Mouse (Mus musculus) heart, postnatal 25 days (tissue): ENCODE measurements around the gene Hist1h4k. TPM values are rescaled to one million over a fixed set of nuclear protein-coding genes. Genes with fewer than 3 reads are reported as not detected.

ENCODE experiments used
- microRNA-seq: library from miRNA; unstranded; fragments of <30 nt; microRNA quantifications from one replicate; pipeline ENCODE4 v1.2.0, GENCODE M21; 2022
- total RNA-seq, 2 experiments: library from RNA; stranded (reverse); gene quantifications; 2 replicates each; pipeline ENCODE4 v1.2.3; 2021

The Hist1h4k gene
- total RNA-seq, 2 experiments from 2014 or later: 46.4 to 87.7 TPM

Small RNAs within 50 kb of the gene (microRNA-seq; reads per million reads assigned to microRNA genes)
- not detected for gene Gm44346
- gene Gm44357: not detected
- gene Gm44367: not detected
- not detected for gene Gm44454

Other genes starting within 250 kb of the Hist1h4k start
- 100 to 1,000 TPM; 251 to 252 TPM for gene Gm11273, start 249.1 kb downstream of the Hist1h4k start, total RNA-seq
- gene Zkscan8, start 219.4 kb downstream of the Hist1h4k start, total RNA-seq: 10 to 100 TPM; 10.5 to 11.1 TPM
- not detected for gene Olfr1366, start 207.7 kb downstream of the Hist1h4k start, total RNA-seq
- gene Olfr1535, start 190.6 kb downstream of the Hist1h4k start, total RNA-seq: not detected
- gene Olfr1364, start 168.7 kb downstream of the Hist1h4k start, total RNA-seq: not detected
- gene Olfr1362, start 136.5 kb downstream of the Hist1h4k start, total RNA-seq: not detected
- not detected for gene Olfr11, start 108.0 kb downstream of the Hist1h4k start, total RNA-seq
- gene Olfr1361, start 87.1 kb downstream of the Hist1h4k start, total RNA-seq: not detected
- not detected for gene Olfr1360, start 73.1 kb downstream of the Hist1h4k start, total RNA-seq
- gene Olfr1359, start 52.4 kb downstream of the Hist1h4k start, total RNA-seq: not detected
- gene Hist1h2bl, start 34.4 kb downstream of the Hist1h4k start, total RNA-seq: 10 to 100 TPM; 19.7 to 24.0 TPM
- gene Hist1h2ai, start 34.1 kb downstream of the Hist1h4k start, total RNA-seq: 10 to 100 TPM in 1 of 2 experiments, not detected in 1; 17.9 TPM
- 10 to 100 TPM; 16.8 to 25.9 TPM for gene Hist1h3h, start 32.8 kb downstream of the Hist1h4k start, total RNA-seq
- gene Hist1h2bm, start 28.5 kb downstream of the Hist1h4k start, total RNA-seq: 1 to 10 TPM; 5.5 to 6.1 TPM
- 1 to 10 TPM; 4.2 to 6.9 TPM for gene Hist1h4j, start 15.4 kb downstream of the Hist1h4k start, total RNA-seq
- 10 to 100 TPM in 1 of 2 experiments, 1 to 10 TPM in 1; 5.7 to 11.4 TPM for gene Hist1h2ak, start 3.3 kb upstream of the Hist1h4k start, total RNA-seq
- gene Hist1h2bn, start 3.6 kb upstream of the Hist1h4k start, total RNA-seq: 10 to 100 TPM; 10.2 to 16.5 TPM
- 1 to 10 TPM; 8.0 to 9.9 TPM for gene Hist1h1b, start 30.1 kb upstream of the Hist1h4k start, total RNA-seq
- gene Hist1h3i, start 32.9 kb upstream of the Hist1h4k start, total RNA-seq: 10 to 100 TPM; 21.5 to 29.2 TPM
- gene Hist1h2an, start 36.7 kb upstream of the Hist1h4k start, total RNA-seq: under 1 TPM; 0.84 to 0.94 TPM
- gene Hist1h2bp, start 37.0 kb upstream of the Hist1h4k start, total RNA-seq: 1 to 10 TPM; 6.4 to 6.8 TPM
- 10 to 100 TPM; 35.4 to 36.4 TPM for gene Hist1h2bq, start 59.7 kb upstream of the Hist1h4k start, total RNA-seq
- gene Hist1h2ao, start 60.0 kb upstream of the Hist1h4k start, total RNA-seq: not detected
- 10 to 100 TPM; 55.1 to 84.9 TPM for gene Hist1h4m, start 61.2 kb upstream of the Hist1h4k start, total RNA-seq
- 10 to 100 TPM; 13.5 to 14.9 TPM for gene Hist1h4n, start 81.7 kb upstream of the Hist1h4k start, total RNA-seq
- 10 to 100 TPM; 21.9 to 30.1 TPM for gene Hist1h2ap, start 83.0 kb upstream of the Hist1h4k start, total RNA-seq
- 10 to 100 TPM; 35.6 to 36.4 TPM for gene Hist1h2br, start 83.2 kb upstream of the Hist1h4k start, total RNA-seq
- under 1 TPM; 0.56 to 0.68 TPM for gene Zfp184, start 194.6 kb upstream of the Hist1h4k start, total RNA-seq
- gene Pom121l2, start 230.7 kb upstream of the Hist1h4k start, total RNA-seq: not detected